Mouse (Mus musculus): ENCODE measurements around the gene Tmem163. TPM values are rescaled to one million over a fixed set of nuclear protein-coding genes. Genes with fewer than 3 reads are reported as not detected.
A peak's percentile ranks its signal among the peaks of the same experiment; 100 is the strongest.

Tmem163 gene
- total and polyA plus RNA-seq, 2 experiments from 2014 or later: 36.7 to 37.1 TPM

DNA sequence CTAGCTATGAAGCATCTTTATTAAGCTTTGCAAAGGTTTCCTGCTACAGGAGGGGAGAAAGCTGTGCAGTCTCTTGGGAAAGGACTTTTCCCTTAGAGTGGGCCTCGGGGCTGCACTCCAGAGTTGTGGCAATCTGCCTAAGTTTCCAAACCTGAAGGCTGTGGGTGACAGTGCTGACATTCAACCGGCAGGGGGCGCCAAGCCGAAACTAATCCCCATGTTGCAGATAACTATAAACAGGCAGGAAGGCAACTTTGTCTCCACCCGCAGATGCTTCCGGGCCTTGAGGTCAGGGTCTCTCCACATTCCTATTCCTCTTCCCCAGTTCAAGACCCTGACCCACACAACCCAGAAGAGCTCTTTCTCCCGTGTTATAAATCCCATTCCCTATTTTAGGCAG is 194.5 kb downstream of the Tmem163 start:
- peak; percentile 32; the same call in 1 of the 2 replicates for ATAC-seq
- peak; percentile 74 for TF ChIP-seq CTCF (IDR thresholded peaks at IDR 0.05; ENCODE audit: low read depth)
- no peak overlapping the region for H3K4me3 ChIP-seq (ENCODE audit: low read depth, low read length)
- no peak overlapping the region for H3K9ac ChIP-seq
- no peak overlapping the region for H3K27ac ChIP-seq (ENCODE audit: low read depth, low read length)
- peak; percentile 60 for DNase-seq
- H3K9me3 ChIP-seq (ENCODE audit: low read length): no peaks in the 10 kb centered on the region
- no peaks in the 10 kb centered on the region for H3K4me1 ChIP-seq (ENCODE audit: insufficient read depth)
- H3K4me2 ChIP-seq (ENCODE audit: low read depth): no peak overlapping the region
- no peaks in the 10 kb centered on the region for H3K27me3 ChIP-seq (ENCODE audit: insufficient read depth, low read length)
- 45% methylated on average over 7 of the region's 7 CpGs for WGBS
- H3K36me3 ChIP-seq (ENCODE audit: insufficient read depth): peaks cover 12% of the 10 kb centered on the region

DNA sequence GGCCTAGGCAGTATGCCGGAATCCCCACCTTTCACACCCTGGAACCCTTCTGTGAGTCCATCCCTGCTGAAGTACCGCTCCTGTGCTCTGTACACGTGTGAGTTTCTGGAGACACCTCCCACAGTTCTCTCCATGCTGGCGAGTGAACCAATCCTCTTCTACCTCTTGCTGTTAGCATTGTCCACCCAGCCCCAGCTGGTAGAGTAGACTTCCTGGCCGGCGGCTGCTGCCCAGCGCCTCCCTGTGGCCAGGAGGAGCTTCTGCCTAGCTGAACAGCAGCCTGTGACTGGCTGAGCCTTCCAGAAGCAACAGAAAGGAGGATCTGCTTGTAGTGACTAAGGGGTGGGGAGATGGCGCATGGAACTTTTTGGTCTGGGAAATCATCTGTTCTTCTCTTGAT is 195.2 kb downstream of the Tmem163 start:
- Histone ChIP-seq H3K27me3 (ENCODE audit: insufficient read depth, low read length) (no peaks in the 10 kb centered on the region), H3K9me3 (ENCODE audit: low read length) (no peaks in the 10 kb centered on the region), H3K4me1 (ENCODE audit: insufficient read depth) (no peaks in the 10 kb centered on the region), H3K36me3 (ENCODE audit: insufficient read depth) (peaks cover 12% of the 10 kb centered on the region), H3K27ac (ENCODE audit: low read depth, low read length) (no peak overlapping the region), H3K9ac (no peak overlapping the region), H3K4me2 (ENCODE audit: low read depth) (no peak overlapping the region), H3K4me3 (ENCODE audit: low read depth, low read length) (no peak overlapping the region)
- no peak for DNase-seq
- TF ChIP-seq CTCF (IDR thresholded peaks at IDR 0.05; ENCODE audit: low read depth): no peak; the same call in 1 of the 2 replicates
- ATAC-seq: peak; percentile 23; the same call in 1 of the 2 replicates
- 93% methylated on average over 8 of the region's 8 CpGs for WGBS

DNA sequence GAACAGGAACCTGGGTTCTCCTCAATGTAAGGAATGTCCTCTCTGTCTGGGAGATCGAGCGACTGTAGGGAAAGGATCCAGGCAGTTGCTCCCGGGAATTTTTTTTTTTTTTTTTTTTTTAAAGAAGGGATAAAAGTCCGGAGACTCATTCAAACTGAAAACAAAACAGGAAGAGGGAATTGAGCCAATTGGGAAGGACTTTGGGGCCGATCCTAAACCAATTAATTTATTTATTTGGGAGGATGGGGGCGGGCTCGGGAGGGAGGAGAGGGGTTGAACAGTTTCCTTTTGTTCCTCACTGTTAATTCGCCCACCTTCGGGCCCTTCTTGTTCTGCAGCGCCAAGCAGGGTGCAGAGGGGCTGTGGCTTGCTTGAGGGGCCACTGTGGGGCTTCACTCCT is 196.4 kb downstream of the Tmem163 start:
- Histone ChIP-seq H3K9me3 (ENCODE audit: low read length) (no peaks in the 10 kb centered on the region), H3K4me3 (ENCODE audit: low read depth, low read length) (no peak overlapping the region), H3K4me1 (ENCODE audit: insufficient read depth) (no peaks in the 10 kb centered on the region), H3K4me2 (ENCODE audit: low read depth) (no peak overlapping the region), H3K27ac (ENCODE audit: low read depth, low read length) (no peak overlapping the region), H3K36me3 (ENCODE audit: insufficient read depth) (peaks cover 12% of the 10 kb centered on the region), H3K27me3 (ENCODE audit: insufficient read depth, low read length) (no peaks in the 10 kb centered on the region), H3K9ac (no peak overlapping the region)
- ATAC-seq (no peak), DNase-seq (no peak)
- WGBS: 33% methylated on average over 10 of the region's 10 CpGs
- no peak for TF ChIP-seq CTCF (IDR thresholded peaks at IDR 0.05; ENCODE audit: low read depth)

GRCm38 (mm10) chr1:127475756-127476155 is 203.6 kb downstream of the Tmem163 start:
- ATAC-seq: peak; percentile 60
- WGBS: 62% methylated on average over 5 of the region's 5 CpGs
- Histone ChIP-seq H3K36me3 (ENCODE audit: insufficient read depth) (peaks cover 16% of the 10 kb centered on the region), H3K4me2 (ENCODE audit: low read depth) (no peak overlapping the region), H3K27me3 (ENCODE audit: insufficient read depth, low read length) (no peaks in the 10 kb centered on the region), H3K9ac (no peak overlapping the region), H3K4me1 (ENCODE audit: insufficient read depth) (no peaks in the 10 kb centered on the region), H3K4me3 (ENCODE audit: low read depth, low read length) (no peak overlapping the region), H3K9me3 (ENCODE audit: low read length) (no peaks in the 10 kb centered on the region), H3K27ac (ENCODE audit: low read depth, low read length) (no peak overlapping the region)
- TF ChIP-seq CTCF (IDR thresholded peaks at IDR 0.05; ENCODE audit: low read depth): no peak
- peak; percentile 47 for DNase-seq

GRCm38 (mm10) chr1:127470175-127470574 is 209.2 kb downstream of the Tmem163 start:
- TF ChIP-seq CTCF (IDR thresholded peaks at IDR 0.05; ENCODE audit: low read depth): no peak
- WGBS: 79% methylated on average over 4 of the region's 4 CpGs
- H3K9ac ChIP-seq: no peak overlapping the region
- no peaks in the 10 kb centered on the region for H3K4me1 ChIP-seq (ENCODE audit: insufficient read depth)
- no peaks in the 10 kb centered on the region for H3K9me3 ChIP-seq (ENCODE audit: low read length)
- no peak for DNase-seq
- H3K4me2 ChIP-seq (ENCODE audit: low read depth): no peak overlapping the region
- no peak overlapping the region for H3K27ac ChIP-seq (ENCODE audit: low read depth, low read length)
- no peaks in the 10 kb centered on the region for H3K27me3 ChIP-seq (ENCODE audit: insufficient read depth, low read length)
- no peak for ATAC-seq
- no peak overlapping the region for H3K4me3 ChIP-seq (ENCODE audit: low read depth, low read length)
- H3K36me3 ChIP-seq (ENCODE audit: insufficient read depth): peaks cover 34% of the 10 kb centered on the region

GRCm38 (mm10) chr1:127467238-127467637 is 212.1 kb downstream of the Tmem163 start:
- Histone ChIP-seq H3K9me3 (ENCODE audit: low read length) (no peaks in the 10 kb centered on the region), H3K4me2 (ENCODE audit: low read depth) (no peak overlapping the region), H3K36me3 (ENCODE audit: insufficient read depth) (peaks cover 25% of the 10 kb centered on the region), H3K9ac (no peak overlapping the region), H3K27ac (ENCODE audit: low read depth, low read length) (no peak overlapping the region), H3K27me3 (ENCODE audit: insufficient read depth, low read length) (no peaks in the 10 kb centered on the region), H3K4me3 (ENCODE audit: low read depth, low read length) (no peak overlapping the region), H3K4me1 (ENCODE audit: insufficient read depth) (no peaks in the 10 kb centered on the region)
- over 99% methylated on average over 5 of the region's 5 CpGs for WGBS
- no peak for DNase-seq
- ATAC-seq: no peak
- no peak for TF ChIP-seq CTCF (IDR thresholded peaks at IDR 0.05; ENCODE audit: low read depth)

GRCm38 (mm10) chr1:127465292-127465691 is 214.1 kb downstream of the Tmem163 start:
- Histone ChIP-seq H3K4me1 (ENCODE audit: insufficient read depth) (no peaks in the 10 kb centered on the region), H3K4me2 (ENCODE audit: low read depth) (no peak overlapping the region), H3K27ac (ENCODE audit: low read depth, low read length) (no peak overlapping the region), H3K4me3 (ENCODE audit: low read depth, low read length) (no peak overlapping the region), H3K9ac (no peak overlapping the region), H3K27me3 (ENCODE audit: insufficient read depth, low read length) (no peaks in the 10 kb centered on the region), H3K9me3 (ENCODE audit: low read length) (no peaks in the 10 kb centered on the region), H3K36me3 (ENCODE audit: insufficient read depth) (peaks cover 22% of the 10 kb centered on the region)
- ATAC-seq (peak; percentile 10; the same call in 1 of the 2 replicates), DNase-seq (no peak)
- TF ChIP-seq CTCF (IDR thresholded peaks at IDR 0.05; ENCODE audit: low read depth): no peak
- WGBS: 47% methylated on average over 6 of the region's 6 CpGs
